Mouse (Mus musculus): ENCODE data around the gene Fam102a. TPM values are rescaled to one million over a fixed set of nuclear protein-coding genes. Genes with fewer than 3 reads are reported as not detected.

The Fam102a gene
- polyA plus RNA-seq, 1 experiment from 2014 or later, result 6.7 TPM

DNA sequence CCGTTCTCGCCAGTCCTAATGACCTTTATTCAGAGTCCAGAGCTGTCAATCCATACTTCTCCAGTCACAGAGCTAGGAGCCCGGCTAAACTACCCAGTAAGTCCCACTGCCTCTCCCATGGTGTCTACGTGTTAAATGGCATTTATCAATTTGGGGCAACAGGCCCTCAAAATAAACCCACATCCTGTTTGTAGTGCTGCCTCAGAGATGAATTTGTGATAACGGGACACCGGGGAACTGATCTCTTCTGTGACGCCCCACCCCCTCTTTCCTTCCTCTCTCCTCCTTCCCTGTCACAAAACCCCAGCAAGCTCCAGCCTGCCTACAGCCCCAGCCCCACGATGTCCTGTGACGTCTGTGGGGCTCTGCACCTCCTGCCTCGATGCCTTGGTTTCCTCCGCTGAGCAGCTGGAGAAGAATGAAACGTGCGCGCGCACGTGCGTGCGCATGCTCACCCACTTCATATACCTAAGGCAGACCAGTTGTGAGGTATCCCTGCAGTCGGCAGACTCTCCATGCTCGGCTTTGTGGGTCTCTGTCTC lies 39.9 kb upstream of the Fam102a start:
- H3K27me3 ChIP-seq (ENCODE audit: control insufficient read depth, insufficient read depth, low read length), result no peaks in the 10 kb centered on the region
- no peaks in the 10 kb centered on the region for H3K4me1 ChIP-seq (ENCODE audit: control insufficient read depth, insufficient read depth, low read length)
- ATAC-seq (ENCODE audit: low read depth), result no peak
- H3K9me3 ChIP-seq (ENCODE audit: control insufficient read depth, low read length), result no peaks in the 10 kb centered on the region
- H3K4me2 ChIP-seq (ENCODE audit: low read depth, low read length), result no peak overlapping the region
- no peak overlapping the region for H3K4me3 ChIP-seq (ENCODE audit: low read depth, low read length)
- no peaks in the 10 kb centered on the region for H3K36me3 ChIP-seq (ENCODE audit: control insufficient read depth, insufficient read depth, low read length)
- WGBS, result 83% methylated on average over 20 of the region's 20 CpGs
- H3K27ac ChIP-seq (ENCODE audit: low read depth, low read length), result no peak overlapping the region
- H3K9ac ChIP-seq (replicated peaks; ENCODE audit: low read depth, low read length), result no peak overlapping the region

DNA sequence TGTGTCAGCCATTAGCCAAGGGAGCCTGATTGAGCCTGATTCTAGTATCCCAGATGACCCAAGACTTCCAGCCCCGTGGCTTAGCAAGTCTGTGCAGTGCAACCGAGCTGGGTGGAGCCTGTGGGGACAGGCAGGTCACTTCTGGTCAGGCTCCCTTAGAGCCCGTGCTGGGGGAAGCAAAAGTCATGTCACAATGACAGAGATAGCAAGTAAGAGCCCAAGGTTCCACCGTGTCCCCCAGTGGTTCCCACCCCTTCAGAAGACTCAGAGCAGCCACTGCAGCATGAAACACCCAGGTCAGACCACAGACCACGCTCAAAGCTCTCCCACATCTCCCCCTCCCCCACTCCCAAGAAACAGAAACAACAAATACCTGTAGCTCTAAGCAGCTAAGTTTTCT lies 38.9 kb upstream of the Fam102a start:
- H3K4me1 ChIP-seq (ENCODE audit: control insufficient read depth, insufficient read depth, low read length), result no peaks in the 10 kb centered on the region
- H3K27me3 ChIP-seq (ENCODE audit: control insufficient read depth, insufficient read depth, low read length), result no peaks in the 10 kb centered on the region
- no peak overlapping the region for H3K9ac ChIP-seq (replicated peaks; ENCODE audit: low read depth, low read length)
- no peaks in the 10 kb centered on the region for H3K36me3 ChIP-seq (ENCODE audit: control insufficient read depth, insufficient read depth, low read length)
- H3K4me2 ChIP-seq (ENCODE audit: low read depth, low read length), result no peak overlapping the region
- ATAC-seq (ENCODE audit: low read depth), result no peak
- WGBS, result 70% methylated on average over 5 of the region's 5 CpGs
- no peak overlapping the region for H3K27ac ChIP-seq (ENCODE audit: low read depth, low read length)
- H3K4me3 ChIP-seq (ENCODE audit: low read depth, low read length), result no peak overlapping the region
- no peaks in the 10 kb centered on the region for H3K9me3 ChIP-seq (ENCODE audit: control insufficient read depth, low read length)

DNA sequence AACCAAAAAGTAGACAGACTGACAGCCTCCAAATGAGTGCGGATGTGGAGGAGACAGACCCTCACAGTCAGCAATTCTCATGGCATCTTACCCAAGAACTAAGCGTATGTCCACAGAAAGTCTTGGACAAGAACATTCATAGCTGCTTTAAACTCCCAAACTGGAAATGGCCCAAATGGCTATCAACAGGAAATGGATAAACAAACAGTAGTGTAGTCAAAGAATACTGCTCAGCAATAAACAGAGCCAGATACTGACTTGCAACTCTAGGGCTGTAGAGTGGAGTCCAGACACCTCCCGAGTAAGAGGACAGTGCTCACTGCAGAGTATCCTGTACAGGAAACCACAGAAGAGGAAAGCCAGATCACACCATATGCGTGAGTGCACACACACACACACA lies 35.8 kb upstream of the Fam102a start:
- ATAC-seq (ENCODE audit: low read depth), result no peak
- H3K4me2 ChIP-seq (ENCODE audit: low read depth, low read length), result no peak overlapping the region
- no peaks in the 10 kb centered on the region for H3K27me3 ChIP-seq (ENCODE audit: control insufficient read depth, insufficient read depth, low read length)
- H3K9me3 ChIP-seq (ENCODE audit: control insufficient read depth, low read length), result no peaks in the 10 kb centered on the region
- H3K9ac ChIP-seq (replicated peaks; ENCODE audit: low read depth, low read length), result no peak overlapping the region
- no peak overlapping the region for H3K4me3 ChIP-seq (ENCODE audit: low read depth, low read length)
- no peaks in the 10 kb centered on the region for H3K36me3 ChIP-seq (ENCODE audit: control insufficient read depth, insufficient read depth, low read length)
- no peak overlapping the region for H3K27ac ChIP-seq (ENCODE audit: low read depth, low read length)
- 91% methylated on average over 4 of the region's 4 CpGs for WGBS
- H3K4me1 ChIP-seq (ENCODE audit: control insufficient read depth, insufficient read depth, low read length), result no peaks in the 10 kb centered on the region

DNA sequence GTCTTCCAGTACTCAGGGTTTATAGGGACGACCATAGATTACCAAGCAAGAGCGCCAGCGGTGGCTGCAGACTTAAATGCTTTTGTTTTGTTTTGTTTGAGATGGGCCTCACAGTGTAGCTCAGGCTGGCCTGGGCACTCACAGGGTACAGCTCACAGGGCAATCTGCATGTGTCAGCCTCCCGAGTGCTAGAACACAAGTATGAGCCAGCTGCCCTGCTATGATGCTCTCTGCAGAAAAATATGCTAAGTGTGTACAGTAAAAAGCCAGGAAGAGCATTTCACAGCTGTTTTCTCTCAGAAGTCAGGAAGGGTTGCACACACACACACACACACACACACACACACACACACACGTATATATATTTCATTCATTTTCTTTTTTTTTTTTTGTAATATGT lies 34.7 kb upstream of the Fam102a start:
- no peak for ATAC-seq (ENCODE audit: low read depth)
- Histone ChIP-seq H3K27ac (ENCODE audit: low read depth, low read length) (no peak overlapping the region), H3K9ac (replicated peaks; ENCODE audit: low read depth, low read length) (no peak overlapping the region), H3K9me3 (ENCODE audit: control insufficient read depth, low read length) (no peaks in the 10 kb centered on the region), H3K4me1 (ENCODE audit: control insufficient read depth, insufficient read depth, low read length) (no peaks in the 10 kb centered on the region), H3K27me3 (ENCODE audit: control insufficient read depth, insufficient read depth, low read length) (no peaks in the 10 kb centered on the region), H3K36me3 (ENCODE audit: control insufficient read depth, insufficient read depth, low read length) (no peaks in the 10 kb centered on the region), H3K4me2 (ENCODE audit: low read depth, low read length) (no peak overlapping the region), H3K4me3 (ENCODE audit: low read depth, low read length) (no peak overlapping the region)
- WGBS, result 76% methylated on average over 5 of the region's 5 CpGs

DNA sequence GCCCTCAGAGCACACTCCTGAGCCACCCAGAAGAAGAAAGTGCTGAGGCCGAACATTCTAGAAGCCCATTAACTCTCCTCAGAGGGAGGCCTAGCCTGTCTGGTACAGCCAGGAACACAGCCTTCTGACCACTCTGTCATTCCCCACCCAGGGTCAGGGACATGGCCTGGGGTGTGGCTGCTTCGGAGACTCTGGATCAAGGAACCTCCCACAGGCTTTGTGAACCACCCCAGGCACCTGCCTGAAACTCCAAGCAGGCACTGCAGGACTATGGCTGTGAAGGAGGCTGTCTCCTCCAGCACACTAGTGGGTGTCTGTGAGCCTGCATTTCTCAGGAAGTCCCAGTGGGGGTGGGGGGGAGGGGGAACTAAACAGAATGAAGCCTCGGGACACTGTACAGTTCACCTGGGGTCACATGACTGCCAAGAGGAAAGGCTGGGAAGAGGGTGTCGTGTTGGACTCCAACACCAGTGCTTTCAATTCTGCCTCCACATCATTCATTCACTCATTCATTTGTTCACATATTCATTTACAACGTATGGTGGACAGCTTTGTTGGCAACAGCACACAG lies 33.3 kb upstream of the Fam102a start:
- no peaks in the 10 kb centered on the region for H3K36me3 ChIP-seq (ENCODE audit: control insufficient read depth, insufficient read depth, low read length)
- ATAC-seq (ENCODE audit: low read depth), result no peak
- H3K4me2 ChIP-seq (ENCODE audit: low read depth, low read length), result no peak overlapping the region
- 75% methylated on average over 5 of the region's 5 CpGs for WGBS
- H3K4me1 ChIP-seq (ENCODE audit: control insufficient read depth, insufficient read depth, low read length), result no peaks in the 10 kb centered on the region
- H3K9me3 ChIP-seq (ENCODE audit: control insufficient read depth, low read length), result no peaks in the 10 kb centered on the region
- H3K4me3 ChIP-seq (ENCODE audit: low read depth, low read length), result no peak overlapping the region
- no peak overlapping the region for H3K27ac ChIP-seq (ENCODE audit: low read depth, low read length)
- H3K9ac ChIP-seq (replicated peaks; ENCODE audit: low read depth, low read length), result no peak overlapping the region
- no peaks in the 10 kb centered on the region for H3K27me3 ChIP-seq (ENCODE audit: control insufficient read depth, insufficient read depth, low read length)

DNA sequence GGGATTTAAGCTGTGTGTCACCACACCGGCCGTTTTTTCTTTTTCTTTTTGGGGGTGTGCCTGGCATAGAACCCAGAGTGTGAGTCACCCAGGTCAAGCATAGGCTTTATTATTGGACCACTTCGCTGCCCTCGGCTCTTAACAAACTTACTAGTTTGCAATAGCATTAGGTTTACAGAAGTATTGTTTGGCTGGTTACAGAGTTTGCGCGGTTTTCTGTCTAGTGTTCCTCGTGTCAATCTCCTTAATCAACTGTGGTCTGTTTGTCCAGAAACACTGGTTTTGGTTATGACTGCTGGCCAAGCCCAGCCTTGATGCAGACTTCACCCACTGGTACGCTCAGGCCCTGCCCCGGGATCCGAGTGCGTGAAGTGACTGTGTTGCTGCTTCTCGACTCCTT lies 32.3 kb upstream of the Fam102a start:
- no peaks in the 10 kb centered on the region for H3K9me3 ChIP-seq (ENCODE audit: control insufficient read depth, low read length)
- H3K36me3 ChIP-seq (ENCODE audit: control insufficient read depth, insufficient read depth, low read length), result no peaks in the 10 kb centered on the region
- H3K4me1 ChIP-seq (ENCODE audit: control insufficient read depth, insufficient read depth, low read length), result no peaks in the 10 kb centered on the region
- H3K4me2 ChIP-seq (ENCODE audit: low read depth, low read length), result no peak overlapping the region
- ATAC-seq (ENCODE audit: low read depth), result no peak
- no peaks in the 10 kb centered on the region for H3K27me3 ChIP-seq (ENCODE audit: control insufficient read depth, insufficient read depth, low read length)
- 92% methylated on average over 12 of the region's 12 CpGs for WGBS
- no peak overlapping the region for H3K27ac ChIP-seq (ENCODE audit: low read depth, low read length)
- H3K4me3 ChIP-seq (ENCODE audit: low read depth, low read length), result no peak overlapping the region
- no peak overlapping the region for H3K9ac ChIP-seq (replicated peaks; ENCODE audit: low read depth, low read length)

DNA sequence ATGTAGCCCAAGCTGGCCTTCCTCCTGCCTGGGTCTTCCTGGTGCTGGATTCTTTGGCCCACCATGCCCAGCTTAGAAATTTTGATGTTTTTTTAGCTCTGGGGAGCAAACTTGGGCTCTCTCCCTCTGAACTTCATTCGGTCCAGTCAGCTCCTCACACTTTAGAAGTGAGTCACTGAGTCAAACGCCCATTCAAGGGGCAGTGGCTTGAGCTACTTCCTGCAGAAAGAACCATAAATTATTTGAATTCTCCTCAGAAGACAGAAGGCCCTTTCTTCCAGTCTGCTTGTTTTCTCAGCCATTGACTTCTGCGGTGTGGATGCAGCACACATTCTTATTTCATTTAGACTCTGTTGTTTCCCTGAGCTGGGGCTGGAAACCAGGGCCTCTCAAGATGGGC lies 31.5 kb upstream of the Fam102a start:
- Histone ChIP-seq H3K27ac (ENCODE audit: low read depth, low read length) (no peak overlapping the region), H3K9ac (replicated peaks; ENCODE audit: low read depth, low read length) (no peak overlapping the region), H3K4me2 (ENCODE audit: low read depth, low read length) (no peak overlapping the region), H3K9me3 (ENCODE audit: control insufficient read depth, low read length) (no peaks in the 10 kb centered on the region), H3K4me3 (ENCODE audit: low read depth, low read length) (no peak overlapping the region), H3K36me3 (ENCODE audit: control insufficient read depth, insufficient read depth, low read length) (no peaks in the 10 kb centered on the region), H3K4me1 (ENCODE audit: control insufficient read depth, insufficient read depth, low read length) (no peaks in the 10 kb centered on the region), H3K27me3 (ENCODE audit: control insufficient read depth, insufficient read depth, low read length) (no peaks in the 10 kb centered on the region)
- WGBS, result 14% methylated on average over 3 of the region's 3 CpGs
- ATAC-seq (ENCODE audit: low read depth), result no peak

DNA sequence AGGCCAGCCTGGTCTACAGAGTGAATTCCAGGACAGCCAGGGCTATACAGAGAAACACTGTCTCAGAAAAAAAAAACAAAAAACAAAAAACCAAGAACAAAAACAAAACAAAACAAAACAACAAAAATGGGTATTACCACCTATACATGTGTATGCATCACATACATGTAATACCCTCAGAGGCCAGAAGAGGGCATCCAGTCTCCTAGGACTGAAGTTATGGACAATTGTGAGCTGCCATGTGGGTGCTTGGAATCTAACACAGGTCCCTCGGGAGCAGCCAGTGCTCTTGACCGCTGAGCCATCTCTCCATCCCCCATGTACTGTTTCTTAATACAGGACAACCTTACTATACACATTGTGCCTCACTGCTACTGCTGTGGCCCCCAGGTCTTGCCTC lies 29.6 kb upstream of the Fam102a start:
- Histone ChIP-seq H3K9ac (replicated peaks; ENCODE audit: low read depth, low read length) (no peak overlapping the region), H3K36me3 (ENCODE audit: control insufficient read depth, insufficient read depth, low read length) (no peaks in the 10 kb centered on the region), H3K4me2 (ENCODE audit: low read depth, low read length) (no peak overlapping the region), H3K27ac (ENCODE audit: low read depth, low read length) (no peak overlapping the region), H3K4me3 (ENCODE audit: low read depth, low read length) (no peak overlapping the region), H3K4me1 (ENCODE audit: control insufficient read depth, insufficient read depth, low read length) (no peaks in the 10 kb centered on the region), H3K27me3 (ENCODE audit: control insufficient read depth, insufficient read depth, low read length) (no peaks in the 10 kb centered on the region), H3K9me3 (ENCODE audit: control insufficient read depth, low read length) (no peaks in the 10 kb centered on the region)
- whole genome bisulfite sequencing, result 98% methylated on average over 2 of the region's 2 CpGs
- ATAC-seq (ENCODE audit: low read depth), result no peak

DNA sequence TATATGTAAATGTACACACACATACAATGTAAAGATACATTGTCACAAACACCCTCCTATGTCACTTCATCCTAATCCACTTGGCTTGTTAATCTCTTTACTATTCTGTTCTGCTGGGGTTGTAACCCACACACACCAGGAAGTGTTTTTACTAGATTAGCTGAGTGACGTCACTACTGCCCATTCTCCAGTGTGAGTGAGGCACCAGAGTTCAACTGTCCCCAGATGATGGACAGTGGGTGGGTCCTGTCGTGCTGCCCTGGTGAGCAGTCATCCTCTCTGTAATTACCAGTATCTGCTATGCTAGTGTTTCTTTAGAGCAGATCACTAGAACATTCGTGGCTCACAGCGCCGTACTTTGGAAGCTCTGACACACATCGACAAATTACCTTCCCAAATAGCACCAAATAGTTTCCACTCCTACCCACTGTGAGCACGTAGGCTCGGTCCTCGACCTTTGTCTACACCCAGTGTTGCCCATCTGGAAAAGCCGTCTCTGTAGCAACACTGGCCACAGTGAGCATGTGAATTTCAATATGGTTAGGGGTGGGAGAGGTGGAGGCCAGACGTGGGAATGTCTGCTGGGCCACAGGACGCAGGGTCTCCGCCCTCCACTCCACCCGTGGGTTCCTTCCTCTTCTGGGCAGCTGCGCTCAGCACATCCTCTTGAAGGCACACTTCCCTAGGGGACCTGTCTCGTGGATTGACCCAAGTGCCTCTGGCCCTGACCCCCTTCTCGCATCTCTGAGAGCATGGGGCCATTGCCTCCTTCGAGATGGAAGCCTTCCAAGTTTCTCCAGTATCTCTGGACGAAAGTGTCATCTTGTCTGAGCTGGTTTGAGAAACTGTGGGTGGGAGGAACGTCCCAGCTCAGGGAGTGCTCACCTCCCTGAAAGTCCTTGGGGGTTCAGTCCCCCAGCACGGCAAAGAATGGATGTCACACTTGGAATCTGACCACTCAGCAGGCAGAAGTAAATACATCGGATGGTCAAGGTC lies 28.2 kb upstream of the Fam102a start:
- WGBS, result 77% methylated on average over 21 of the region's 22 CpGs
- ATAC-seq (ENCODE audit: low read depth), result no peak
- H3K9ac ChIP-seq (replicated peaks; ENCODE audit: low read depth, low read length), result no peak overlapping the region
- no peaks in the 10 kb centered on the region for H3K36me3 ChIP-seq (ENCODE audit: control insufficient read depth, insufficient read depth, low read length)
- H3K9me3 ChIP-seq (ENCODE audit: control insufficient read depth, low read length), result no peaks in the 10 kb centered on the region
- no peak overlapping the region for H3K4me3 ChIP-seq (ENCODE audit: low read depth, low read length)
- no peaks in the 10 kb centered on the region for H3K4me1 ChIP-seq (ENCODE audit: control insufficient read depth, insufficient read depth, low read length)
- H3K27ac ChIP-seq (ENCODE audit: low read depth, low read length), result no peak overlapping the region
- no peaks in the 10 kb centered on the region for H3K27me3 ChIP-seq (ENCODE audit: control insufficient read depth, insufficient read depth, low read length)
- H3K4me2 ChIP-seq (ENCODE audit: low read depth, low read length), result no peak overlapping the region
